Mouse (Mus musculus): ENCODE data around the gene Fbxo31.

The Fbxo31 gene

DNA sequence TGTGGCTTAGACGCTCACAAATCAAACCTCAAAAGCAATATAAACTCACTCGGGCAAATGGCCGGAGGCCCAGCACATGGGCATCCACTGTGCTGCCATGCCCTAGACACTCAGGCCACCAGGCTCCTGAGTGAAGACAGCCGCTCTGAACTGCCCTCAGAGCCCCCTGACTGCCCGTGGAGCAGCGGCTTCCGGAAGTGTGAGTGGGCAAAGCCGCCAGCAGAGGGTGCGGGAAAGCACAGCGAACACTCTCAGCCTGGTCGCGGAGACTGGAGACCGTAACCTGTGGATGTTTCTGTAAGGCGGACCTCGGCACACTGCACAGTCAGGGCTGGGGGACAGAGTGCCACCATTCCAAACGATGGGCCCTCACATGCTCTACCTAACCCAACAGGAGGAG is 20.1 kb downstream of the Fbxo31 start:
- ATAC-seq (ENCODE audit: insufficient number of reproducible peaks, low FRiP score, low TSS enrichment): no peak

DNA sequence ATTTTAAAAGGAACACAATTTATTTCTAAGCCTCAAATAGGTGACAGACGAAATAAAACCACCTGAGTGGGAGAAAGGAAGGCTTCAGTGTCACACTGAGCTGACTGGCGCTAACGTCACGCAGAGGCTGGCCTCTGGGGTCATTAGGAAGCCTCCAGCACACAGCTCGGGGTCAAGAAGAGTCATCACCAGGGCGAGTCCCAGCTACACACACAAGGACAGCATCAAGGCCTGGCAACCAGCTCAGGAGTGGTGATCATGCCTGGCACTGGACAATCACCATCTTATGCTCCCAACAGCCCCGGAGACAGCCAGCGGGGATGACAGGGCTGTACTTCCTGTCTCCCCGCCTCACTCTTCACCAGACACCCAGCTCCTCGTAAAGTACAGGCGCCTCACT is 20.9 kb downstream of the Fbxo31 start:
- ATAC-seq (ENCODE audit: insufficient number of reproducible peaks, low FRiP score, low TSS enrichment): no peak

DNA sequence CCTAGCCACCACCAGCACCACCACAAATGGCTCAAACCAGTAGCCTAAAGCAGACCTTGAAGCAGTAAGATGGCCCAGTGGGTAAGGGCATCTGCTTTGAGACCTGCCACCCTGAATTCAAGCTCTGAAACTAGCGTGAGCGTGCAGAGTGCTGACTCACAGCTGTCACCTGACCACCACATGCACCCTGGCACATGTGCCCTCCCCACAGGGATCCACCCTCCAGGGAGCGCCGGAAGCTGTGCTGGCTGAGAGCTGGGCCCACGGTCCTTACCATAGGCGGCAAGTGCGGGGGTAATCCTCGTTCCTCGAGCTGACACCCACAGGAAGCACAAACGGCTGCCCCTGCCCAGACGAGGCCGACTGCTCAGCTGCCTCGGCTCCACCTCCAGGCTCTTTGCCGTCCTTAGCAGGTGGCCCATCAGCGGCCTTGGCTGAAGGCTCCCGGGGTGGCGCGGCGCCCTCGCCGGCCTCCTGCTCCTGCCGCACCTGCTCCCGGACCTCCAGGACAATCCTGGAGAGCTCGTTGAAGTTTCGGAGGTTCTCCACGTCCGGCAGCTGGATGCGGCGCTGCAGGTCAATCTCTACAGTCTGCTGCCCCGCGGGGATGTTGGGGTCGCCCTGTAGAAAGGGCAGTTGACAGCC is 24.7 kb downstream of the Fbxo31 start:
- no peak for ATAC-seq (ENCODE audit: insufficient number of reproducible peaks, low FRiP score, low TSS enrichment)

DNA sequence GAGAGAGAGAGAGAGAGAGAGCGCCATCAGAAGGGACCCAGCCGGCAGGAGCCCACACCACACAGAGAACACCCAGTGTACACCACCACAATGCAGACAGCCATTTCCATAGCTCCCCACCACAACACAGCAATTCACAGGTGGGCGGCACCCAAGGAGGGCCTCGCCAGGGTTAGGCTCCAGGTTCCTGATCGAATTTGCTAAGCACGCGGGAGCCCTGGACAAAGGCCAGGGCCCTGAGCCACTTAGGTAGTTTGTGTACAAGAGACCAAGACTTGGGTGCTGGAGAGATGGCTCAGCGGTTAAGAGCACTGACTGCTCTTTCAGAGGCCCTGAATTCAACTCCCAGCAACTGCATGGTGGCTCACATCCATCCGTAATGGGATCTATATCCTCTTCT is 26.1 kb downstream of the Fbxo31 start:
- ATAC-seq (ENCODE audit: insufficient number of reproducible peaks, low FRiP score, low TSS enrichment): no peak

DNA sequence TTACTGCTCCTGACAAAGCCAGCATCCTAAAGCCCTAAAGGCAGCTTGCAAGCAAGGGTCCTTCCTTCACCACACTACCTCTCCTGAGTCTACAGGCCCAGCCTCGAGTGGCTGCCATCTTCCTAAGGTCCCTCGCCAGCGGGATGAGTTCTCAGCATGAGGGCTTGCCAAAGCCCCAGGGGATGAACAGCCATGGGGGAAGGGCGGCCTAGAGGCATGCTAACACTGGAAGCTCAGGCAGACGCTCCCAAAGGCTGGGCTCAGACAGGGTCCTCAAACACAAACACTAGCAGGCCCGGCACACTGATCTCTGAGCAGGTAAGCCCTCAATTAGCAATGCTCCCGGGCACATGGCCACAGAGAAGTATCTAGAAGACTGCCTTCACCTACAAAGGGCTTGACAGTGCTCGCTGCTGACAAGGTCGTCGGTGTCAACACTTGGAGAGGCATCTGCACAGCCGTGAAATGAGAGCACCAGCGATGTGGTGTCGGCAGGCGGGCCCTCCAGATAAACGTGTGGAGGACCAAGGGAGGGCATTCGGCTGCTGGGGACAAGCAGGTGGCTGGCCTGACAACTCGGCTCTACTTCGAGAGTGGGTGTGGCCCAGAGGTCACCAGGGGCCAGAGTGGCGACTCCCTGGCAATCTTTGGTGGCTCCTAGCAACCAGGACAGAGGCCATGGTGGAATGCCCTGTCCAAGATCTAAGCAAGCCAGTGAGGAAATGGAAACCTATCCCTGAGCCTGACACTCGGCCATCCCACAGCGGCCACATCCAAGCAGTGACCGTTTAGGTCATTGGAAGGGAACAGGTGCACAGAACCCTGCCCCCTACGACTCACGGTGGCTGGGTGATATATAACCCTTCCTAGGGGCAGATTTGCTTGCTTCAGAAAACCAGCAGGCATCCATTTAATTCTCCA is 27.3 kb downstream of the Fbxo31 start:
- ATAC-seq (ENCODE audit: insufficient number of reproducible peaks, low FRiP score, low TSS enrichment): no peak

DNA sequence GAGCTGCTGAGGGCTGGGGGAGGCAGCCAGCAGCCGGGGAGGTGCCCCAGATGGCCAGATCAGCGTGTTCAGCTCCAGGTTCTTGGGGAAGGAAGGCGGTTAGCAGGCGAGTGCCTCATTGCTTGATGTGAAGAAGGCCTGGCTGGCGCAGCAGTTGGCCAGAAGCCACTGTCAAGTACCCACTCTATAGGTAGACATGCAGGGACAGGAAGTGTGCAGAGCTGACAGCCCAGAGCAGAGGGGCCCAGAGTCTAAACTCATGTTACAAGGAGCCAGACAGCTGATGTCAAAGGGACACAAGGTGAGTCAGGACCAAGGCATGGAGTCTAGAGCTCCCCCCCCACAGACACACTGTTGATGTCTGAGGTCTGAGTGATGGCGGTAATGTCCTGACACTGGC is 28.6 kb downstream of the Fbxo31 start:
- ATAC-seq (ENCODE audit: insufficient number of reproducible peaks, low FRiP score, low TSS enrichment): no peak

DNA sequence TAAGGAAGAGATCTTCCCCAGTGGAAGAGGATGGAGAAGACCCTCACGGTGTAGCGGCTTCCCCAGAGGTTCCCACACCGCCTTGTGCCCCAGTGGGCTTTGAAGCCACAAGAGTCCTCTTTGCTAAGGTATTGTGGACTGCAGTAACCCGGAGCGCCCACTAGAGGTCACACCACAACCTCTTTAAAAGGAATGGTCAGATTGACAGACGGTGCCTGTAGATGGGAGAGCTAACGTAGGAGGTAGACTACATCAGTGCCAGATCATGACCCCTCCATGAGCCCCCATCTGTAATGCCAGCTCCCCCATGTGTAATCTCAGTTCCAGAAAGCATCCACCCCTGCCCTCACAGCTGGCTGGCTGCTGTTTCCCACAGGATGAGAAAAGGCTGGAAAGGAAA is 31.5 kb downstream of the Fbxo31 start:
- ATAC-seq (ENCODE audit: insufficient number of reproducible peaks, low FRiP score, low TSS enrichment): peak; percentile 50; the same call in 1 of the 2 replicates

DNA sequence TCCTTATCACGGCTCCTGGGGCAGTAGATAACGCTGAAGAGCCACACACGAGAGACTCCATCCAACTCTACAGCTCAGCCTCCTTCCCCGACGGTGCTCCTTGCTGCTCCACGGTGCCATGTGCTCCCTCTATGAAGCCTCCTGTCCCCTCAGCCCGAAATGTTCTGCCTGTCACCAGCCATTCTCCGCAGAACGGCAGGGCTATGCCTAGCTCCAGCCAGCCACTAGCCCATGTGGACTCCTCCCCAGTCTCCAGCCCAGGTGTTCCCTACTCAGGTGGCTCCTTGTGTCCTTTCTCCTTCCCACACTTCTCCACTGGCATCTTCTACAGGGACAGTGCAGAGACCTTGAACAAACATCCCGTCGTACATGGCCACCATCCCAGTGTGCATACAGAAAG is 33.7 kb downstream of the Fbxo31 start:
- ATAC-seq (ENCODE audit: insufficient number of reproducible peaks, low FRiP score, low TSS enrichment): no peak

DNA sequence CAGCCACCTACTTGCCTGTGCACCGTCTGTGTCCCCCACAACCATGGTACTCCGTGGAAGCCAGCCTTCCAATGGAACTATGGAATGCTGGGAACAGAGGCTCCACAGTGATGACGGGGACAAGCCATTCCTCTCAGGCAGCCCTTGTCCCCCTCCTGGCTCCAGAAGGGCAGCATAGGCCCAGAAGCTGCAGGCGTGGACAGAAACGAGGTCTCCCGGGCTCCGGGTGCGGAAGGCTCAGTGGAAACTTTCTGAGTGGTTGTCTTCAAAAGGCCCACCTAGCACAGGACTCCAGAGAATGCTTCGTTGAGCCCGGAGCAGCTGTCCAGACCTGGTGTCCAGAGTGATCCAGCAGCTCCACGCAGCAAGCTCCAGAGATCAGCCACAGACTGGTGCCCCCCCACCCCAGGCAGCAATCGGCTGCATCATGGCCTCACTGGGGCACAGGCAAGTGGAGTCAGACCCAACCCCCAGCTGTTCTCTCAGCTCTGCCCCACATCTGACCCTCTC is 34.3 kb downstream of the Fbxo31 start, which contains the start of gene 1700018B08Rik:
1700018B08Rik (minus strand) TSS at position 45 of the 510 bp plus-strand sequence.
- no peak for ATAC-seq (ENCODE audit: insufficient number of reproducible peaks, low FRiP score, low TSS enrichment)

DNA sequence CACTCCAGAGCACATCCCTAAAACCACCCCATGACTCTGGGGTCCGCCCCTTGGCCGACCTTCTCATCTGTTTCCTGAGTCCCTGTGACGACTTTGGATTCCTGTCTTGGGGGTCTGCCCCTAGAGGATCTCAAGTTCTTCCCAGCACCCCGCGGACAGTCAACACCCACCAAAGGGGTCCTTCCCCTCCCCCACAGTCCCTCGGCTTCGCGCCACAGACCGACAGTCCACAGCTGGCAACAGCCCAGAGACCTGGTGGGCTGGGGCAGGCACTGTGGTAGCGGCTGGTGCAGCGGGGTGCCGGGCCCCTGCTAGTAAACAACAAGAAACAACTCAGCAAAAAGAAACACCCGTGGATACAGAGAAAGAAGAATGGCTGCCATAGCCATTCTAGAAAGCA is 35.7 kb downstream of the Fbxo31 start:
- ATAC-seq (ENCODE audit: insufficient number of reproducible peaks, low FRiP score, low TSS enrichment): no peak

DNA sequence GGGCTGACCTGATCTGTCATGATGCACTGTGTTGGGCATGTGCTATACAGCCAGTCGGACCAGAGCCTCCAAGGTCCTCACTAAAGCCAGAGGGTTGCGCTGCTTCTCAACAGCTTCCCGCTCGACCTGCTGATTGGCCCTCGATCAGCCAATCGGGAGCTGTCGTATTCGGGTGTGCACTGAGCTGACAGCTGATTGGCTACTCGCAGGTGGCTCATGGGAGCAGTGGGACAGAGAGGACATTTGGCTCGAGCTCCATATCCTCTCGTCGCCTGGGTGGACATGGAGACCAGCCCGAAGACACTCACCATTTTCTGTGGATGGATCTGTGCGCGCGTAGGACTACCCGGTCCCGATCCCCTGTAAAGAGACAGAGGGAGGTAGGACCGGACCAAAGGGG is 36.7 kb downstream of the Fbxo31 start:
- ATAC-seq (ENCODE audit: insufficient number of reproducible peaks, low FRiP score, low TSS enrichment): no peak

DNA sequence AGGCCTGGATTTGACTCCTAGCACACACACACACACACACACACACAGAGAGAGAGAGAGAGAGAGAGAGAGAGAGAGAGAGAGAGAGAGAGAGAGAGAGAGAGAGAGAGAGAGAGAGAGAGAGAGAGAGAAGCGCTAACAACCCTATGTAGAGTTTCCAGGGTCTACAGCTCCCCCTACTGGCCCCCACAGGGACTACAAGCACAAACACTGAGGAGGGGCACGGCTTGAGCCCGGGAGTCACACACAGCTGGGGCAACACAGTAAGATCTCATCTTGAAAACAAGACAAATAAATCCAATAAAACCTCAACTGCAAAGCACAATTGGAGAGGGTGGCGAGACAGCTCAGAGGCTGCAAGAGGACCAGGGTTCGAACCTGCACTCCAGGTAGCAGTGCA is 46.2 kb downstream of the Fbxo31 start:
- no peak for ATAC-seq (ENCODE audit: insufficient number of reproducible peaks, low FRiP score, low TSS enrichment)

DNA sequence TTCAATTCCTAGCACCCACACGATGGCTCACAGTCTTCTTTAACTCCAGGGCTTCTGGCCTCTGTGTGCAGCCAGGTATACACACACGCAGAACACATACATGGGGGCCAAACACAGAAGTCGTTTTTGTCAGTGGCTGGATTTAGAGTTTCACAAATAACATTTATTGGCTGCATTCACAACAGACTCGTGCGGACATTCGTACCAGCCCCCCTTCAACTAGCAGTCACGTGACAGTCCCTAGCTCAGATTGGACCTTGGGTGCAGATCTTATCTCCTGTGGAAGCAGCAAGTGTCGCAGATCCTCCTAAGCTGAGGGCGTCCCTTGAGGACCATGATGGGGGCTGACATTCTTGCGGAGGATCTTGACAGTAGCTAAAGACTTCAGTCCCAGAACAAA is 48.0 kb downstream of the Fbxo31 start:
- ATAC-seq (ENCODE audit: insufficient number of reproducible peaks, low FRiP score, low TSS enrichment): no peak

DNA sequence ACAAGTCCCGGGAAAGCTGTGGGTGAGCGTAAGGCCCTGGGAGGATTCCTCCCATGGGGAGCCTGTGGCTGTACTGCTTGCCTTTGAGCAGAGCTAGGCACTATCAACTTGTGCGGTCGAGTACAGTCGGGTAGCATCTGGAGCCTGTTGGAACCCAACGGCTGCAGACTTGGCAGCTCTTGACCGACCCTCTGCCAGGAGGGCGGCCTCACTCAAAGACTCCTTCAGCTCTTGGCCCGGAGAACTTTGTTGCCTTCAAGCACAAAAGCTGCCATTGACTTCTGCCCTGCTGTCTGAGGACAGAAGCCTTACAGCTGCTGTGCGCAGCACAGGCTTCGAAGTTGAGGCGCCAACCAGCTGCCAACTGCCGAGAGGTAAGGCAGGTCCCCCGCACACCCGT is 49.8 kb downstream of the Fbxo31 start:
- no peak for ATAC-seq (ENCODE audit: insufficient number of reproducible peaks, low FRiP score, low TSS enrichment)

DNA sequence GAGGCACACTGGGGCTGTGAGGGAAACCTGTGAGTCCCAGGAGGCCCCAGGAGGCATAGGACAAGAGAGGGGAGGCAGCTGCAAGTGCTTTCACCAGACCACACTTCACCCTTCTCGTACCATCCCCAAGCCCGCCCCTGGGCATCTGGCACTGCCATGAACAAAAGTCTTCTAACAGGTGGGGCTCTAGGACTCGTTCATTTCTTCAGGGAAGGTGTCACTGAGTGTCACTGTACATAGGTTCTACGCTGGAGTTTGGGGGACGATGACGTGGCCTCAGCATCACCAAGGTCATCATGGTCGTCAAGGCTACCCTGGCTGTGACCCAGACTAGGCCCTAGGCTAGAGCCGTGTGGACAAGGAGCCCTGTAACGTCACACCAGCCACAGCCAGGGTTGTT is 50.9 kb downstream of the Fbxo31 start:
- no peak for ATAC-seq (ENCODE audit: insufficient number of reproducible peaks, low FRiP score, low TSS enrichment)

DNA sequence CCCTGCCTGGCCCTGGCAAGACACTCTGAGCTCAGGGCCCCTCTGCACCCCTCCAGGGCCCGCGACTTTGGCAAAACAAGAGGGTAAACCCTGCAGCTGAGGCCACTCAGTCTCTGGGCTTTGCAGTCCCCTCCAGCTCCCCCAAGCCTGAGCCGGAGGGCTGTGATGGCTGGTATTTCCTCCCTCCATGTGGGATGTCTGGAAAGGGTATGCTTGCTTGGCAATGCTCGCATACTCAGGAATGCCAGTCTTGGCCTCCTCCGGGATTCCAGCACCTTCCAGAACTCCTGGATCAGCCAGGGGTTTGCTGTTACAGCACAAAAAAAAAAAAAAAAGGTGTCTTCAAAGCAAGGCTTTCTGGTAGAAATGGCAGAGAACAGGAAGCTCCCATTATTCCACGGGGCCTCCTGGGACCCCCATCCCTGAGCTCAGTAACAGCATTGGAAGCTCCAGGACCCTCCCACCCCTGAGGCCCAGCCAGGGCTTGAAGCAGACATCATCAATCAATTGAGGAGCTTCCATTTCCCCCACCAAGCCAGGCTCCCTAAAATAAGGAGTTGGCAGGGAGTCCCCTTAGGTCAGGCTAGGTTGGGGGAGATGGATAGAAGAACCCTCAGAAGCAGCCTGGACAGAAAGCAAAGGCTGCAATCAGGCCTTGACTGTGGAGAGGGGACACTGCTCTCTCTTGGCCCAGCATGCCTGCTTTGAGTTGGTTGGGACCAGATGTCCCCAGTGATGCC is 51.6 kb downstream of the Fbxo31 start:
- ATAC-seq (ENCODE audit: insufficient number of reproducible peaks, low FRiP score, low TSS enrichment): no peak

DNA sequence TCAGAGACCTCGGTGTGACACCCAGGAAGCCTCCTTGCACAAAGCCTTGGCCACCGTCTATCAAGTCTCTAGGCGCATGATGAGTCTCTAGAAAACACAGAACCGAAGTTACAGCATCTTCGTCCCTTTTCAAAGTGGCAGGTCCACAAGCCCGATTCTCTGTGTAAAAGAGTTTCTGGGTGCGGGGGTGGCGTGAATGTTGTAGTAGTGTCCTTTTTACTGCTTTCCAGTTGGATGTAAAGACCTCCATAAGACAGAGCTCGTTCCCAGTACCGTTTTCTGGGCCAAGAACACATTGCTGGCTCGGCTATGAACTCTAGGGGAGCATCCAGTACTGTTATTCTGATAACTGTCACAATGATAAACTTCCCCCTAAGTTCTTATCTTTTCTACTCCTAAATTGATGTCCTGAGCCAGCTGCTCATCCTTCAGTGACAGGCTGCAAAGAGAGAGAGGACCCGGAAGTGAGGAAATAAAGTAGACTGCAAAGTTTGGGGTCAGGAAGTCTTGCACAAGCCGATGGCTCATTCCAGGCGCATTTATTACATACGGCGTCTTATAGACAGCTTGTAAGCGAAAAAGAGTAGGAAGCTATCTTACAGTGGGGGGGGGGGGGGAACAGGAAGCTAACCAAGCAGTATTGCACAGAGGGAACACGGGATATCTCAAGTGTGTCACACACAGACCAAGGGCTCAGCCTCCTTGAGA is 53.3 kb downstream of the Fbxo31 start:
- ATAC-seq (ENCODE audit: insufficient number of reproducible peaks, low FRiP score, low TSS enrichment): no peak

DNA sequence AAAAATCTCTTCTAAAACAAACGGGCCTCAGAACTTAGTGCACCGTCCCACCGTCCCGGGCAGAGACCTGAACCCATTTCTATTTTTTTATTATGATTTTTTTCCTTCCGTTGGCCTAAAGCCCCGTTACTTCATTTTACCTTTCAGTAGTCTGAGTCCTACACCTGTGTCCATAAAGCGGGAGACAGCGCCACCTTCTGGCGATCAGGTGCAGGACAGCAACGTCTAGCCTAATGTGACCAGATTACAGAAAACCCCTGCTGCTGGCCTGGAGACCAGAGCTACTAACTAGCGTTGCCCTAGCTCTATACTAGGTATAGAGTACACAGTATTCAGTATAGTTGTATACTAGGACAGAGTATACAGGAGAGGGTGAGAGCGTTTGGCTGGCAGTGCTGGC is 65.2 kb downstream of the Fbxo31 start:
- peak; percentile 68 for ATAC-seq (ENCODE audit: insufficient number of reproducible peaks, low FRiP score, low TSS enrichment)

DNA sequence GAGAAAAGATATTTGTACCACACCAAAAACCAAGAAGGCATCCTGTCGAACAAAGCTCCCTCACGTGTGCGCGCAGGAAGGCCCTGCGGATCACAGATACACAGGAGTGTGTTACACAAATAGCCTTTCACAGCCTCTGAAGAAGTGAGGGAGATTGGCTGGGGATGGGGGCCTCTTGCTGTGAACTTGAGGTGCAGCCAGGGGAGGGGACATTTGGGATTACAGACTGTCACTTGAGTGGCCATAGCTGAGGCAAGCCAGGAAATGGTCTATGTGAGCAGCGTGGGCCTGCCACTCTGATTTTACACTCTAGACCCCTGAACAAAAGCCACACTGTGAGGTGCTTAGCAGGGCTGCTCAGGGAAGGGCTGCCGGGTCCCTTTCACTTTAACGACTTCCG is 66.9 kb downstream of the Fbxo31 start:
- ATAC-seq (ENCODE audit: insufficient number of reproducible peaks, low FRiP score, low TSS enrichment): no peak
